Mouse (Mus musculus) cortical plate, adult 2 months (tissue): Measurements from ENCODE around the gene Ahdc1.

ENCODE experiments used
- CTCF ChIP-seq: fragments of 200-500 bp; IDR thresholded peaks from 2 replicates; pipeline ENCODE4 v1.5.1; 2011; ENCODE audit warnings: mild to moderate bottlenecking, control low read depth, low read length; ENCODE audit not compliant: insufficient read depth; ENCODE audit errors: extremely low read depth
- POLR2A ChIP-seq: fragments of 200-500 bp; IDR thresholded peaks from 2 replicates; pipeline ENCODE4 v1.6.1; 2011; ENCODE audit warnings: mild to moderate bottlenecking, low read length, control low read depth; ENCODE audit not compliant: insufficient read depth; ENCODE audit errors: extremely low read depth

- TF ChIP-seq CTCF (no peak), POLR2A (no peak)
Measured at GRCm38 (mm10) chr4:133022954-133023635, 12.0 kb downstream of the Ahdc1 start.
